ENCODE assay signal across 28 mouse cellular contexts in genomic region chr19:57179269-57179668, GRCm38 (mm10).
DNase-seq lines count a peak whose midpoint lies in the region; ATAC-seq and TF ChIP-seq lines count a peak whose summit lies in the region.
"Had no signal": no experiment of that assay in that cellular context is flagged by ENCODE, and none has a peak within 500 bp of the region (broad histone marks: within the 10 kb centered on the region; RNA-seq: fewer than 3 reads in every experiment).

No protein-coding gene starts in this region.

- H3K9ac ChIP-seq in heart, embryonic 14.5 days (ENCODE audit: low read length) = no peak overlapping the region
- H3K9ac ChIP-seq in stomach, embryonic 15.5 days = no peak overlapping the region
- no peak overlapping the region for H3K9ac ChIP-seq in stomach, postnatal 0 days (ENCODE audit: low read length)
- H3K9ac ChIP-seq: embryonic facial prominence, embryonic 15.5 days; forebrain, embryonic 13.5 days; hindbrain, embryonic 13.5 days; liver, embryonic 14.5 days; midbrain, embryonic 13.5 days; neural tube, embryonic 13.5 days had no signal

- H3K27ac ChIP-seq in gastrocnemius, adult 2 months = peak overlapping the region; percentile 71
- H3K27ac ChIP-seq in heart, embryonic 14.5 days (replicated peaks in 1 of 2; ENCODE audit: control insufficient read depth in 1 of 2, insufficient read depth in 1 of 2, low read depth in 2 of 2, low read length in 2 of 2) = peak overlapping the region; percentile 29 to 44; a peak in 1 of 4 replicates
- H3K27ac ChIP-seq in stomach, embryonic 15.5 days = peak overlapping the region; percentile 11; the same call in 1 of the 2 replicates
- no peak overlapping the region for H3K27ac ChIP-seq in stomach, postnatal 0 days (replicated peaks)
- H3K27ac ChIP-seq: embryonic facial prominence, embryonic 15.5 days; forebrain, embryonic 13.5 days; hindbrain, embryonic 13.5 days; liver, embryonic 14.5 days; macrophage; midbrain, embryonic 13.5 days; neural tube, embryonic 13.5 days had no signal

- H3K27me3 ChIP-seq in heart, embryonic 14.5 days (ENCODE audit: control insufficient read depth, insufficient read depth, low read length) = no peaks in the 10 kb centered on the region
- H3K27me3 ChIP-seq in stomach, embryonic 15.5 days (replicated peaks) = no peaks in the 10 kb centered on the region
- no peaks in the 10 kb centered on the region for H3K27me3 ChIP-seq in stomach, postnatal 0 days (ENCODE audit: control insufficient read depth, insufficient read depth, low read length)
- H3K27me3 ChIP-seq: embryonic facial prominence, embryonic 15.5 days; forebrain, embryonic 13.5 days; hindbrain, embryonic 13.5 days; midbrain, embryonic 13.5 days; neural tube, embryonic 13.5 days; Patski had no signal

- H3K36me3 ChIP-seq in heart, embryonic 14.5 days (ENCODE audit: control insufficient read depth, insufficient read depth, low read length) = peaks cover 3% of the 10 kb centered on the region; the same call in 1 of the 2 replicates
- H3K36me3 ChIP-seq in stomach, embryonic 15.5 days = no peaks in the 10 kb centered on the region
- H3K36me3 ChIP-seq in stomach, postnatal 0 days (ENCODE audit: control insufficient read depth, insufficient read depth, low read length) = no peaks in the 10 kb centered on the region
- H3K36me3 ChIP-seq: embryonic facial prominence, embryonic 15.5 days; hindbrain, embryonic 13.5 days; midbrain, embryonic 13.5 days; neural tube, embryonic 13.5 days had no signal

- ATAC-seq in heart, embryonic 14.5 days (ENCODE audit: insufficient number of reproducible peaks, insufficient read depth, low FRiP score, low read depth) = no peak
- no peak for ATAC-seq in stomach, embryonic 15.5 days (ENCODE audit: insufficient read depth, low FRiP score, low read depth)
- no peak for ATAC-seq in stomach, postnatal 0 days (ENCODE audit: low FRiP score, low TSS enrichment)
- ATAC-seq in erythroid progenitor cell, adult 5-6 weeks (replicated peaks; ENCODE audit: low FRiP score, poor library complexity, severe bottlenecking) = no peak
- ATAC-seq: forebrain, embryonic 13.5 days; intestine, embryonic 16.5 days; midbrain, embryonic 13.5 days; Patski had no signal

- H3K9me3 ChIP-seq in heart, embryonic 14.5 days (ENCODE audit: control insufficient read depth, low read length) = no peaks in the 10 kb centered on the region
- H3K9me3 ChIP-seq in stomach, embryonic 15.5 days = no peaks in the 10 kb centered on the region
- no peaks in the 10 kb centered on the region for H3K9me3 ChIP-seq in stomach, postnatal 0 days (ENCODE audit: control insufficient read depth, low read length)
- H3K9me3 ChIP-seq: embryonic facial prominence, embryonic 15.5 days; forebrain, embryonic 13.5 days; hindbrain, embryonic 13.5 days; midbrain, embryonic 13.5 days; neural tube, embryonic 13.5 days had no signal

- no peak overlapping the region for H3K4me2 ChIP-seq in heart, embryonic 14.5 days (ENCODE audit: low read length)
- H3K4me2 ChIP-seq in stomach, embryonic 15.5 days = no peak overlapping the region
- H3K4me2 ChIP-seq in stomach, postnatal 0 days (replicated peaks; ENCODE audit: low read depth) = no peak overlapping the region
- H3K4me2 ChIP-seq: embryonic facial prominence, embryonic 15.5 days; forebrain, embryonic 13.5 days; hindbrain, embryonic 13.5 days; midbrain, embryonic 13.5 days; neural tube, embryonic 13.5 days had no signal

- DNase-seq in gastrocnemius, adult 2 months = no peak
- DNase-seq in gastrocnemius, postnatal 10 days = no peak
- DNase-seq in heart, adult 8-10 months (ENCODE audit: low spot score) = no peak
- no peak for DNase-seq in stomach, postnatal 0 days (ENCODE audit: low spot score)
- DNase-seq: adrenal gland, postnatal 10 days; cerebellum, adult 11 months; cerebellum, adult 9-11 months; gastrocnemius, postnatal 36 days; kidney, adult 8-10 months; kidney, postnatal 14 days; layer of hippocampus, adult 9-11 months; liver; lung, adult 2 months; lung, postnatal 10 days; right cerebral cortex, postnatal 4 days; thymus, postnatal 14 days had no signal

- TF ChIP-seq EP300 in stomach, postnatal 0 days (optimal IDR thresholded peaks at IDR 0.05) = no peak

- no peak for TF ChIP-seq CTCF in gastrocnemius, adult 2 months (IDR thresholded peaks at IDR 0.05)
- no peak for TF ChIP-seq CTCF in stomach, postnatal 0 days (IDR thresholded peaks at IDR 0.05; ENCODE audit: low read depth)

- H3K4me1 ChIP-seq in heart, embryonic 14.5 days (ENCODE audit: control insufficient read depth in 2 of 2, insufficient read depth in 2 of 2, low read length in 2 of 2) = peaks cover 39 to 64% of the 10 kb centered on the region in 2 experiments
- H3K4me1 ChIP-seq in stomach, embryonic 15.5 days = peaks cover 18% of the 10 kb centered on the region; the same call in 1 of the 2 replicates
- H3K4me1 ChIP-seq in stomach, postnatal 0 days (replicated peaks; ENCODE audit: control insufficient read depth, insufficient read depth) = peaks cover 4% of the 10 kb centered on the region; the same call in 1 of the 2 replicates
- H3K4me1 ChIP-seq: forebrain, embryonic 13.5 days had no signal

- intact Hi-C loops in gastrocnemius, adult 2 months (cut with DNase I) = no loop called here

- WGBS in heart, embryonic 14.5 days = 61% methylated on average over 7 of the region's 7 CpGs
- 81% methylated on average over 7 of the region's 7 CpGs for WGBS in stomach, embryonic 15.5 days
- WGBS in stomach, postnatal 0 days = 80% methylated on average over 7 of the region's 7 CpGs

- peak overlapping the region; percentile 40 for H3K4me3 ChIP-seq in gastrocnemius, adult 2 months
- no peak overlapping the region for H3K4me3 ChIP-seq in heart, embryonic 14.5 days (ENCODE audit: control insufficient read depth in 1 of 2, insufficient read depth in 1 of 2, low read depth in 1 of 2, low read length in 2 of 2)
- H3K4me3 ChIP-seq in stomach, embryonic 15.5 days (replicated peaks) = no peak overlapping the region
- H3K4me3 ChIP-seq in stomach, postnatal 0 days (ENCODE audit: low read depth, low read length) = no peak overlapping the region
- H3K4me3 ChIP-seq: embryonic facial prominence, embryonic 15.5 days; forebrain, embryonic 13.5 days; hindbrain, embryonic 13.5 days; midbrain, embryonic 13.5 days; neural tube, embryonic 13.5 days had no signal
